Mouse (Mus musculus) regulatory T cell (primary cell): ENCODE results near the gene Htr6.

Experiments used
- in situ Hi-C: fragments of 300-600 bp; cut with MboI, MseI; formaldehyde crosslinking; loops from one replicate; pipeline ENCODE4 v1.15.1; 2025; ENCODE audit warnings: high pct_unique_total_duplicates

Gene Htr6

GRCm38 (mm10) chr4:139013281-139013680, 62.1 kb downstream of the Htr6 start:
- in situ Hi-C loops, result loop anchor here (10.0 kb wide), 1 partner anchor 278 kb away; the partner anchor contains the start of gene Ubxn10

GRCm38 (mm10) chr4:139011201-139011702, 64.1 kb downstream of the Htr6 start:
- in situ Hi-C loops, result loop anchor here (10.0 kb wide), 1 partner anchor 276 kb away; the partner anchor contains the start of gene Ubxn10
